Mouse (Mus musculus): ENCODE data around the gene Fam53b.

- TF ChIP-seq ZNF384 (IDR thresholded peaks at IDR 0.05; ENCODE audit: low read depth, low read length) (no peak), CHD2 (IDR thresholded peaks at IDR 0.05; ENCODE audit: low read depth, low read length) (no peak), ZC3H11A (IDR thresholded peaks at IDR 0.05; ENCODE audit: borderline replicate concordance, low read depth, low read length) (no peak), MAFK (IDR thresholded peaks at IDR 0.05; ENCODE audit: insufficient read depth, low read depth, low read length) (no peak)
These were observed 36.6 kb downstream of the Fam53b start for GRCm38 (mm10) chr7:132777117-132777516.
